Mouse (Mus musculus): ENCODE data around the gene Rasl10a. TPM values are rescaled to one million over a fixed set of nuclear protein-coding genes. Genes with fewer than 3 reads are reported as not detected.

Rasl10a gene
- total RNA-seq, 2 experiments from 2014 or later: not detected

DNA sequence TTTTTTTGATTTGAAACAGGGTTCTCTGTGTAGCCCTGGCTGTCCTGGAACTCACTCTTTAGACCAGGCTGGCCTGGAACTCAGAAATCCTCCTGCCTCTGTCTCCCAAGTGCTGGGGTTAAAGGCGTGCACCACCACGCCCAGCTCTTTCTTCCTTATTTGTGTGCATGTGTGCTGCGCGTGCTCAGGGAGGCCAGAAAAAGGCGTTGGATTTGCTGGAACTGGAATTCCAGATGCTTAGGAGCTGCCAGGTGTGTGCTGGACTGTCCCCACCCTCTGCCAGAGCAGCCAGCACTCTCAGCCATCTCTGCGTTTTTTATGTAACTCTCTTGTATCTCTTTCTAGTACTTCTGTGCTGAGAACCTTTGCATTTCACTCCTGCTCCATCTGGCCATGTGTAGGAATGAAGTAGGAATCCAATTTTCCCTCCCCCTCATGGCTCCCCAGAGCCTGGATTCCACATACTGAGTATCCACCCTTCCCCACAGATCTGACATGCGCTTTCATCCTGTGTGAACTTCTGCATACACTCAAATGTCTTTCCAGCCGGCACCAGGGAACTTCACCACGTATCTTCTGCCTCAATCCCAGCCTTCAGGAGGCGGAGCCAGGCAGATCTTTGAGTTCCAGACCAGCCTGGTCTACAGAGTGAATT is 5.6 kb upstream of the Rasl10a start:
- DNase-seq: no peak

DNA sequence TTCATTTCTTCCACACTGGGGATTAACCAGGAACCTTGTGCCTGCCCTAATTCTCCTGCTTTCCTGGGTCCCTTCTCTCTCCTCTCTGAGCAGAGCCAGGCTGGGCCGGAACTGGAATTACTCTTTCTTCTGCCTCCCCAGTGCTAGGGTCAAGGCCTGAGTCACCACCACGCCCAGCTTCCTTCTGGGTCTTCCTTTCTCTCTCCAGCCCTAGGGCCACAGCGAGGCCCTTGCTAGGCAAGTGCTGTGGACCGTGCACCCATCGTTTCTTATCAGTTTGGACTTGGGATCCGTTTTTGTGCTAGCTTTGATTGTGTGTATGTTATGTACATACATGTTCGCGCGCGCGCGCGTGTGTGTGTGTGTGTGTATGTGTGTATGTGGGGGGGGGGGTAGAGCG is 3.8 kb upstream of the Rasl10a start:
- DNase-seq: no peak

DNA sequence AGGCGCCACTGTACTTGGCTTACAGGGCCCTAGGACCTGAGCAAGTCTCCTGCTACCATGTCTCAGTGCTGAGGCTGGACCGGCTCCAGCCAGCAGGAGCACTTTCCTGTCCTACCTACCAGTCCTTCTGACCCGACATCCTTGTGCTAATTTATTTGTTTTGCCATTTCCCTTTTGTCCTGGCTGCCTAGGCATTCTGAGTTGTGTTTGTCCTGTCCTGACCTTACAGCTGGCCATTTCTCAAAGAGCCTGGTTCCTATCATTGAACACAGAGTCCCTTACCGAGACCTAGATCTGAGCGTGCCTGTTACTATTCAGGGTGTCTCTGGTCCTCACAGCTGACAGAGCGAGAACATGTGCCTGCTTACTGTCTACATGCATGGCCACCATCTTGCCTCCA is 3.1 kb upstream of the Rasl10a start:
- DNase-seq: no peak

DNA sequence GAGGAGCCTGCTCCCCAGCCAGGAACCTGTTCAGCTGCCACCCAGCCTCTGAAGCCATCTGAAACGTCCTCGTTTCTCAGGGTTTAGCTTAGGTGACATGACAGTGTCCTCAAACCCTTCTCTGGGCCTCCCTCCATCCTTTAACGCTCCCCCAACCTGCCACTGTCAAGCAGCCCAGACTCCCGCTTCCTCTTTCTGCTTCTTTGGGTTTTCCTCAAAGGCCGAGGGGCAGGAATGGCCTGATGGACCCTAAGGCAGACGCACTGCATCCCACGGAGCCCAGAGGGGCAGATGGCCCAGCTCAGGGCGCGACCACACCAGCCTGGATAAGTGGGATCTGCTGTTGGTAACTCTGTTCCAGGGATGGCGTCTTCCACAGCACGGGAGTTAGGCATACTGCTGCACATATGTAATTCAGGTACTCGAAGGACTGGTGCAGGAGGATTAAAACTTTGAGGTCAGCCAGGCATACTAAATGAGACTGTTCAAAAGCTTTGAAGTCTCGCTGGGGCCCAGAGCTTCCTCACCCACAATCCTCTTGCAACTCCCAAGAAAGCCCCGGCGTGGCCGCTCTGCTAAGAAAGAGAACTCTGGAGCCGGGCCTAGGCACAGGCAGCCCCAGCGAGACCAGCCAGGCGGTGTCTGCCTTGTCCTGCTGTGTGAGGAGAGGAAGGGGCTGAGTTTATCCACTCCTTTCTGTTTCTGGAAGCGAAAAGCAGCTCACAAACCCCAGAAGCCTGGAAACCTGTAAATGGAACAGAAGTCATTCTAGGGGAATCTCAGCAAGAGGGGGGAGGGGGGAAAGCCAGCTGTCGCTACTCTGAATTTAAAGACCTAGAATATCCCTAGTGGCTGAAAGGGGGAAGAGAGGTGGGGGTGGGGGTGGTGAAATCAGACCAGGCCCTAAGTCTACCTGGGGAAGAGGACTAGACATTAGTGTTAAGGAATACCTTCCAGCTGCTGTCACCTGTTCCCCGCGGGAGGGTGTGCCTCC is 1.7 kb upstream of the Rasl10a start:
- no peak for DNase-seq

DNA sequence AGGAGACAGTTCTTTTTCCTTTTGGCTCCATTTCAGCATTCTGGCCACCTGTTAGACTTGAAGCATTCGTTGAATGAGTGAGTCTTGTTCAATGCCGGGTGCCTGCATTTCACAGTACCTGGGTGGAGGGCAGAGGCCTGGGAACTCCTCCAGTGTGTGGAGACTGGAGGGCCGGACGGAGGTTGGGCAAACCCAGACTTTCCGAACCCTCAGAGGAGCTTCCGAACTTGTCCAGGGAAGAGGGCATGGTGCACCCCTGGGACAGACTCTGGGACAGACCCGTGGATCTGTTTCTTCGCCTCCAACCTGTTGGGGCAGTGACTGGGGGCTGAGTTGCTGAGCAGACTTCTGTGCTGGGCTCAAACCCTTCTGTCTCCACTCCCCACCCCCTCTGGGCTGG is 864 bp upstream of the Rasl10a start:
- no peak for DNase-seq

DNA sequence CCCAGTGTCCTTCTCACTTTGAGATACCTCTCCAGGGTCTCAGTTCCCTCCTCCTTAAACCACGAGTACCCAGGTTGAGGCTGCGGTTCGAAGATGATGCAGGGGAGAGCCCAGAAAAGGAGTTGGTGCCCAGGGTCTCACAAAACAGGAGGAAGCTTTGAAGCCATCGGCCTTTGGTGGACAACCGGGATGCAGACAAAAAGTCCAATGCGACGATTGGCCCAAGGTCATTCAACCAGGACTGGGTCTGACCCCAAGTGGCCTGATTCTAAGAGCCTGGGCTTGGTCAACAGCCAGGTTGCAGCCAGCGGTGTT is 430 bp upstream of the Rasl10a start:
- no peak for DNase-seq

DNA sequence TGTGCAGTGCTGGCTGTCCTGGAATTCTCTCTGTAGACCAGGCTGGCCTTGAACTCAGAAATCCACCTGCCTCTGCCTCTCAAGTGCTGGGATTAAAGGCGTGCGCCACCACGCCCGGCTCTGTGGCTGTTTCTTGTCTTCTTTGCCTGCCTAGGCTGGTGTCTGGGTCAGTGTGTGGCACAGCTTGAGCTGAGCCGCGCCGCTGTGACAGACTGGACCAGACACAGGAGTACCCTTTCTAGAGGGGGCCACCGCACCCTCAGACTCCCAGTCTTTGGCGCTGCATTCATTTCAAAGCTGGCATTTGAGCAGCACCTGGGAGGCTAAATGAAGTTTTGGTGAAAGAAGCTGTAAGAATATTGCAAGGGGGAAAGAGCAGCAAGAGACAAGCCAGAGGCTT is 855 bp downstream of the Rasl10a start:
- DNase-seq: no peak

DNA sequence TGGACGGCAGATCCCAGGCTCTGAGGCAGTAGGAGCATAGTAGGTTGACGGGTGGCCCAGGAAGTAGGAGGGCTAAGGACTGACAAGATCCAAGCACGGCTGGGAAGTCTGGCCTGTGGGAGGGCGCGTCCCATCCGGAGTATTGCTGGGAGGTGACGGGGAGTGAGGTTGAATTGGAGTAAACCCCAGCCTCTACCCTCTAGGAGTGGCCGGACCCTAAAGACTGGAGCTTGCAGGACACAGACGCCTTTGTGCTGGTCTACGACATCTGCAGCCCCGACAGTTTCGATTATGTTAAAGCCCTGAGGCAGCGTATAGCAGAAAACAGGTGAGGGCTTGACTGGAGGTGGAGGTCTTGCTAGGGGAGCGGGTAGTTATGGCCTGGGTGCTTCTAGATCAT is 1.3 kb downstream of the Rasl10a start:
- DNase-seq: no peak

DNA sequence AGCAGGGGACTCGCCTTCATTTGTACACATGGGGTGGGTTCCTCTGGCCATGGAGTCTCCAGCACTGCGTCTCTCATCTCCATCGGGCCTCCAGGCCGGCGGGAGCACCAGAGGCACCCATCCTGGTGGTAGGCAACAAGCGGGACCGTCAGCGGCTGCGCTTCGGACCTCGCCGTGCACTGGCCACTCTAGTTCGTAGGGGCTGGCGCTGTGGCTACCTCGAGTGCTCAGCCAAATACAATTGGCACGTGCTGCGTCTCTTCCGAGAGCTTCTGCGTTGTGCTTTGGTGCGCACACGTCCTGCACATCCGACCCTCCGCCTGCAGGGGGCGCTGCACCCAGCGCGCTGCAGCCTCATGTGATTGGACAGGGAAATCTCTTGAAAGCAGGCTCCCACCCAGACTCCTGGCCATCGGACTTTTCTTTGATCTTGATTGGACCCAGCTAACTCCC is 1.8 kb downstream of the Rasl10a start:
- DNase-seq: no peak

DNA sequence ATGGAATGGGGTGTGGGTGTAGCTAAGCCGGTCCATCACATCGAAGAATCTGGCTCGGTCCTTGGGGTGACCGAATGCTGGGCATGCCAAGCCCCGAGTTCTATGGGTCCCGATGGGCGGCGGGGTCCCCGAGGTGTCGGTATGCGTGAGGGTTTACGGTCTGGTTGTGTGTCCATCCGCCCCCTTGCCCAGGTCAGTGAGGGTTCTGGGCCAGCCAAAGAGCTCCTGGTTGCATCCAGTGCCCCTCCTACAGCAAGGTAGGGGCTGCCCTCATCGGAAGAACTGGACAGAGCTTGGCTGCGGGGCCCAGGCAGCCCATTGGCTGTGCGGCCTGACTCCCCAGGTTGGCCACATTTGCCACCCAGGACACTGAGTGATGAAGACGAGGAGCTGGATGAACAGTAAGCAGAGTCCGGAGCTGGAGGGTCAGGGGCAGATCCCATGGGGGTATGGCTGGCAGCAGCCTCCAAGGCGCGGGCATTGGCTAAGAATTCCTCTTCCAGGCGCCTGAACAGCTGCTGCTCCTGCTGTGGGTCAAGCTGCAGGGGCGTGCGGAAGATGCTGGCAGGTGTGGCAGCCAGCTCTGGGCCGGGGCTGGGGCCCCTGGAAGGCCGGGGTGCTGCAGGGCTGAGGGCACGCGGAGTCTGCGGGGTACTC is 3.0 kb downstream of the Rasl10a start:
- no peak for DNase-seq

DNA sequence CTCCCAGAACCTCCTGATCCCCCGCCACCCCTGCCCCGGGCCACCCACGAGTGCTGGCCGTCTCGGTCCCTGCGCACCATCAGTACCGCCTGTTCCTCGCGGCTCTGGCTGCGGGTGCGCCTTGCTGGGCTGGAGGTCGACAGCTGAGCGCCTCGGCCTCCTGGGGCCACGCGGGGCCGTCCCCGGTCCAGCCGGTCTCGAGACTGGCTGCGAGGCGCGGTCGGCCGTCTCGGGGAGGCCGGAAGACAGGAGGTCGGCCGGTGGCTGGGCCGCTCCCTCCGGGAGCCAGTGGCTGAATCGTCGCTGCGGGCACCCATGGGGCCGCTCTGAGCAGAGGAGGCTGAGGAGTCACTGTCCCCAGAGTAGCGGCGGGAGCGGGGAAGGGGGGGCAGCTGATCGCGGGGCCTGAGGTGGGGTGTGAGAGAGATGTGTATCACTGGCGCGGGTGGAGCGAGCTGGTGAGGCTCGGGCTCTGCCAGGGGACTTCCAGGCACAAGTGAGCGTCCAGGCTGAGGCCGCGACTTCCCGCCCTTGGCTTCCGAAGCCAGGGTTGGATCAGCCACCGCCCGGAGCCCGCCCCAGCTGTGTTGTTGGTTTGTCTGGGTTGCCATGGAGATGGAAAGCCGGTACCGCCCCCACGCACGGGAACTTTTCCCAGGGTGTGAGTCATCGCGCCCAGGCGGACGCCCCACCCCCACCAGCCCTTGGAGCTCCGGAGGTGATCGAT is 3.6 kb downstream of the Rasl10a start:
- peak; percentile 93 for DNase-seq

DNA sequence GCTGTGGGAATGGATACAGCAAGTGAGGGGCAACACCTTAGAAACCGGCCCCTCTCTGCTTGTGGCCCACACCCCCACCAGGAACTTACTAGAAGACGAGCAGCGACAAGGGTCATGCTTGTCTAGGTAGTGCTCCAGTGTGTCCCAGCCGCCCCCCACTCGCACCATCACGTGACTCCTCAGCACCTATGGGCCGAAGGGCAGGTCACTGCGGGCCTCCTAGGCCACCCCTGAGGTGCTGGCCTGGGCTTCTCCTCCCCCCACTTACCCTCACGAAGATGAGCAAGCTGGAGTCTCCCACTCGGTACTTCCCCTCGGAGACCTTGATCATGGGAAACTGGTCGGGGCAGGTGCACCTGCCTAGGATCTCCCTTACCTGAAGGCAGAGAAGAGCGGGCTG is 4.4 kb downstream of the Rasl10a start:
- no peak for DNase-seq

DNA sequence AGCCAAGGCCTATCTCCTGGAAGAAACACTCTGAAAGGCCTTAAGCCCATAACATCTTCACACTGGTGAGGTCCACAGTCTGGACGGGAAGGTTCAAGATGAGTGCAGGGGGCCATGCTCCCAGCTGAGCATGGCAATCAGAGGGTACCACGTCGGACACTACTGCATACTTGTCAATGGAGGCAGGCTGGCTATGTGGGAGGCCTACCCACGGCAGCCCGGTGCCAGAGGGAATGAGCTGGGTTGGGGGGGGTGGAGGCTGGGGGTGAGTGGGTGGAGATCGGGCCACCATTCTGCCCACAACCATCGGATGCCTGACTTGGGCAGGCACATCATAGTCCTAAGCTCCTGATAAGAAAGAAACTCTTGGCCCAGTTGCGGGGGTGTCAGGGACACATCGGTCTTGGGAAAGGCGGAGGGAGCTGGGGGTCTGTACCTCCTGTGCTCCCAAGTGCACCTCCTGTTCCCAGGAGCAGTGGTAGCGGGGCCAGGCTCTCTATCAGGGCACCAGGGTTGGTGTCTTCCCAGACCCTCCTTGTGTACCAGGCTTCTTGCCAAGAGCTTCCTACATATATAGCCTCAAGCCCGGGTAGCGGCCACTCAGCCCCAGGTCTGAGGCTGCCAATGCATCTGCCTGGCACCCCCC is 5.1 kb downstream of the Rasl10a start:
- no peak for DNase-seq

DNA sequence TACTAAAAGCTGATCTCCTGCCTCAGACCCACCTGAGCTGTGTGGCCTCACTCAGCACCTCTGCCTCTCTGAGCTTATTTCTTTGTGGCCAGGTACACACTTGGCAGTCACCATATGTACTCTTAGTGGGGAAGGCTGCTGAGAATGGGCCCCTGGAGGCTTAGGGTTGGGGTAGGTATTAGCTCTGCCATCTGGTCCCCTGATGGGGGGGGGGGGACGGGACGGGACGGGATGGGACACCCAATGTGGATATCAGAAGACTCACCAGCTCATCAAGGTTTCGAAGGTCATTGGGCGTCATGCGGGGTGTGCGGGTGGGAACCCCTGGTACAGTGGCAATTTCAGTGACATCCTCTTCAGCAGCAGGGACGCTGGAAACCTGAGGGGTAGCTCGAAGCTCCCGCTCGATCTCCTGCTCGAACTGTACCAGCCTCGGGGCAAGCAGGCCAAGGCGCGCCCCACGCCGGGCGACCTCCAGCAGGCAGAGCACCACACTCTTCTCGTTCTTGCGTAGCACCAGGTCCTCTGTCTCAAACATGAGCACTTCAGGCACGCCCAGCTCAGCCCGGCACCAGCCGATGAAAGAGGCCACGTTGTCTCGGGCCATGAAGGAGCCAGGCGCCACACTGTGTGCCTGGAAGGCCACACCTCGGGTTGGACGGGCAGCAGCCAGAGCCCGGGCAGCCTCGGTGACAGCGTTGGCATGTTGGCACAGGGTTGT is 5.8 kb downstream of the Rasl10a start:
- no peak for DNase-seq

DNA sequence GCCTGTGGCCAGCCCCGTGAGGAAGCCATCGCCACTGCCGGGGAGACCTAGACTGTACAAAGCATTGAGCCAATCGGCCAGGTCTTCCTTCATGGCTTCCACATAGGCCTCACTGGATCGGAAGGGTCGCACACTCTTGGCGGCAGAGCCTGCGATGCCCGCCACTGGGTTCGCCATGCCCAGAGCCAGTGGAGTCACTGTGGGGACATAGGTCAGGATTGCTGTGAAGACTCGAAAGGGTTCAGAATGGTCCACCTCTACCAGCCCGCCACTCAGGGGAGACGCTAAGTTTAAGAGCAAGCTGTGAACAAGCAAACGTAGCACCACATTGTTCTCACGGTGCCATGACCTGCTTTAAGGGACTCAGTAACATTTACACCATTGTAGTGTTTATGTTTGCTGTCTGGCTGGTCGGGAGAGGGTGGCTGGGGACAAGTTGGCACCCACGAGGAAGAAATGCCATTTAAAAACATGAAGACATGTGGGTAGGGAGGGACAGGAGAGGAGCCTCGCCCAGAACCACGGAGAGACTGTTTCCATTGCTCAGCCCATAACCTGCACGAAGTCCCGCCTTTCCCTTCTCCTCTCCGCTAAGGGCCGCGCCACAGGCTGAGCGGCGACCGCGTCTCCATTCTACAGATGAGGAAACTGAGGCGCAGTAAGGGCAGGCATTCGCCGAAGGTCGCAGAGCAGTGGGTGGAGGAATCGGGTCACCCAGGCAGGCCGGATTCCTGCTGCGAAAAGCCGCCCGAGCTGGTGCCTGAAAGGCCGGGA is 6.5 kb downstream of the Rasl10a start:
- no peak for DNase-seq

DNA sequence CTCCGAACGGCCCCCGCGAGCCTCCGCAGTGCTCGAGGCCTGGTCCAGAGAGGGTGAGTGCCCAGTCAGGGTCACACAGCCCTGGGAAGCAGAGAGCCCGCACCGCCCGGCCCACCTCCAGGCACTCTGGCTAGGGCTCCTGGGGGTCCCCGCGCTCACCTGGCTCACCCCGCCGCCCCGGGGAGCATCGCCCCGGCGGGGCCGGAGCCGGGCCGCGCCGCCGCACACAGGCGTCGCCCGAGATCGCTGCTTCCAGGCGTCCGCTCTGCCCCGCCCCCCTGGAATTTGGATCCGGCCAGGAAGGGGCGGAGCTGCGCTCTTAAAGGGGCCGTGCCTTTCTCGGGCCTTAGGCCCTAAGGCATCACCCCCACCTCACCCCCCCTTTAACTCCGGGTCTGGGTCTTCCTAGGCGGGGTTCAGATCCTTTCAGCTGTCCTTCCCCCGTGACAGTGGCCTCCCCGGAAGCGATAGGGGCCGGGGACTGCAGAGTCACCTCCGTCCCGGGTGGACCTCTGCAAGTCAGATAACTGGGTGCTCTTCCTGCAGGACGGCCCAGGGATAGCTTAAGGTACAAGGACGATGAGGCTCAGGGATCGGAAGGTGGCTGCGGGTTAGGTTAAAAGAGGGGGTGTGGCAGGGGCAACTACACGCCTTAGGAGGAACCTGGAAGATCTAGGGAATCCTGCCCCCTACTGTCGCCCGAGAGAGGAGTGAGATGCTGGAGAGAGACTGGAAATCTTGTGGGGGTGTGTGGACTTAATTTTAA is 7.3 kb downstream of the Rasl10a start, which contains the start of gene Gas2l1:
Gene Gas2l1, minus strand, starts transcription at position 272 of the 766 bp plus-strand sequence.
- peak; percentile 88 for DNase-seq

DNA sequence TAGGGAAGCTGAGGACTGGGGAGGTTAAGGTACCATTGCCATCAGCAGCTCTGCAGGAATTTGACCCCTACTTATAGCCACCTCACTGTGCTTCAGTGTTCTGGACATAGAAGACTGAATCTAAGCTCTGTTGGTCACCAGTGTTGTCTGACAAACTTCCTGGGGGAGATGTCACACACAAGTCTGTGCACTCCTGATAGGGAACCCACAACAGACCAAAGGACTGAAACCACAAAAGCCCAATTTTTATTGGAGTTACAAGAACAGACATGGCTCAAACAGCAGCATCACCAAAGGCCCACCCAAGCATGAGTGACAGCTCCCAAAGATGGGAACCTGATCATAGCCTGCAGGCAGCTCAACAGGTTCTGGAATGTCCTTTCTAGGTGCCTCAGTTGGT is 9.1 kb downstream of the Rasl10a start:
- DNase-seq: no peak

DNA sequence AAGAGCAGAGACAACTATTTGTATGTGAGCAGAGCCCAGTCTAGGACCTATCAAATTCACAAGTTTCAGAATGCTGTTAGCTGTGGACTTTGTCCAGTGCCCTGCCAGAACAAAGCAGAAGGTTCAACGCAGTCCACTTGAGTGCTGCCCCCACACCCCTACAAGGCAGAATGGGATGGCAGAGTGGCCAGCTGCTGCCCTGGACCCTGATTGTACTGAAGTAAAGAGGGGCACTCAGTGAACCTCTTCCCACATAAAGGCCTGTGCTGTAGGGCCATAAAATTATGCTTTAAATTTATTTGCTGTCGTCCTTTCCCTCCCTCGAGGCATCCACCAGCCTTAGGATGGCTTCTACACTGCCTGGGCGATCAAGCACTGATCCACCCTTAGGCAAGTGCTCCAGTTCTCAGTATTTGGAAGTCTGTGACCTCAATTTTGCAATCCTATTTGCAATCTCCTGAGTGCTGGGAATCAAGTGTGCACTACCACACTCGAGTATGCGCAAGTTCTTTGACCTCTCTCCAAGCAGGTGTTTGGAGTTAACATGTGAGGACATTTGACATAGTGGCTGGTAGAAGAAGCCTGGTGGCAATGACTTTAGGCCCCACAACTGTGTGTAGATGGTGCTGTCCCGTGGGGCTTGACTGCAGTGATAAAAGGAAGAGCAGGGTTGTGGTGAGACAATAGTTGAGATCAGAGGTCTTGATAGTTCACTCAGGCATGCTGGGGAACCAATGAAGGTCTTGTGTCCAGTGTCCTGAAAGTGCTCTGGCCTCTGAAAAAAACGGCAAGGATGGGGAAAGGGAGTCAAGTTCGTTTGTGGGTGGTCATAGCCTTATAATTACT is 10.4 kb downstream of the Rasl10a start:
- no peak for DNase-seq

DNA sequence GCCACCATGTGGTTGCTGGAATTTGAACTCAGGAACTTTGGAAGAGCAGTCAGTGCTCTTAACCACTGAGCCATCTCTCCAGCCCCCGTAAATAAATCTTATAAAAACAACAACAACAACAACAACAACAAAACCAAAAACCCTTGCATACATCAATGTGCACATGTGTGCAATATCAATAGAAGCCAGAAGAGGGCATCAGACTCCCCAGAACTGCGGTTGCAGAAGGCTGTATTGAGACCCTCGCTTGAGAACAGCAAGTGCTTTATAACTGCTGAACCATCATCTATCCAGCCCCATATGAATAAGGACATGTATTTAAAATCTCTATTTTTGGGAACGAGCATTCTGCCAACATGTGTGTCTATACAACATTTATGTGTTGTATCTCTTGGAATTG is 17.0 kb downstream of the Rasl10a start:
- DNase-seq: no peak

Measured in gastrocnemius, postnatal 25 days (tissue).